Mouse (Mus musculus): ENCODE data around the gene Clk2. TPM values are rescaled to one million over a fixed set of nuclear protein-coding genes. Genes with fewer than 3 reads are reported as not detected.

The Clk2 gene
- polyA plus RNA-seq, 1 experiment from 2014 or later = 42.3 TPM

Other genes starting within 250 kb of the Clk2 start
- gene Ash1l, start 214.2 kb upstream of the Clk2 start, polyA plus RNA-seq (2016; fragmentation: Nextera tagmentation; extraction: Ambion mirVana) = 22.5 and 23.7 TPM in 2 replicates
- 124 and 137 TPM in 2 replicates for gene Dap3, start 213.6 kb upstream of the Clk2 start, polyA plus RNA-seq (2016; fragmentation: Nextera tagmentation; extraction: Ambion mirVana)
- 49.8 and 50.9 TPM in 2 replicates for gene Rusc1, start 71.5 kb upstream of the Clk2 start, polyA plus RNA-seq (2016; fragmentation: Nextera tagmentation; extraction: Ambion mirVana)
- gene Gm43738, start 63.7 kb upstream of the Clk2 start, polyA plus RNA-seq (2016; fragmentation: Nextera tagmentation; extraction: Ambion mirVana) = 0.13 TPM in 1 of 2 replicates, not detected in the other
- gene Fdps, start 62.8 kb upstream of the Clk2 start, polyA plus RNA-seq (2016; fragmentation: Nextera tagmentation; extraction: Ambion mirVana) = 307 and 361 TPM in 2 replicates
- gene Pklr, start 28.7 kb upstream of the Clk2 start, polyA plus RNA-seq (2016; fragmentation: Nextera tagmentation; extraction: Ambion mirVana) = 0.26 and 0.33 TPM in 2 replicates
- gene Hcn3, start 4.6 kb upstream of the Clk2 start, polyA plus RNA-seq (2016; fragmentation: Nextera tagmentation; extraction: Ambion mirVana) = 17.1 and 22.0 TPM in 2 replicates
- 94.2 and 97.1 TPM in 2 replicates for gene Scamp3, start 12.7 kb downstream of the Clk2 start, polyA plus RNA-seq (2016; fragmentation: Nextera tagmentation; extraction: Ambion mirVana)
- gene Fam189b, start 18.3 kb downstream of the Clk2 start, polyA plus RNA-seq (2016; fragmentation: Nextera tagmentation; extraction: Ambion mirVana) = 29.5 and 30.3 TPM in 2 replicates
- 42.4 and 45.8 TPM in 2 replicates for gene Gba, start 38.1 kb downstream of the Clk2 start, polyA plus RNA-seq (2016; fragmentation: Nextera tagmentation; extraction: Ambion mirVana)
- 105 and 107 TPM in 2 replicates for gene Thbs3, start 50.4 kb downstream of the Clk2 start, polyA plus RNA-seq (2016; fragmentation: Nextera tagmentation; extraction: Ambion mirVana)
- gene Mtx1, start 62.3 kb downstream of the Clk2 start, polyA plus RNA-seq (2016; fragmentation: Nextera tagmentation; extraction: Ambion mirVana) = 183 and 185 TPM in 2 replicates
- 3.8 and 5.2 TPM in 2 replicates for gene Muc1, start 64.3 kb downstream of the Clk2 start, polyA plus RNA-seq (2016; fragmentation: Nextera tagmentation; extraction: Ambion mirVana)
- gene Krtcap2, start 81.2 kb downstream of the Clk2 start, polyA plus RNA-seq (2016; fragmentation: Nextera tagmentation; extraction: Ambion mirVana) = 253 and 255 TPM in 2 replicates
- 25.1 and 25.5 TPM in 2 replicates for gene Trim46, start 81.5 kb downstream of the Clk2 start, polyA plus RNA-seq (2016; fragmentation: Nextera tagmentation; extraction: Ambion mirVana)
- gene Dpm3, start 94.6 kb downstream of the Clk2 start, polyA plus RNA-seq (2016; fragmentation: Nextera tagmentation; extraction: Ambion mirVana) = 72.2 and 76.1 TPM in 2 replicates
- 38.1 and 39.6 TPM in 2 replicates for gene Slc50a1, start 105.8 kb downstream of the Clk2 start, polyA plus RNA-seq (2016; fragmentation: Nextera tagmentation; extraction: Ambion mirVana)
- 9.5 and 11.0 TPM in 2 replicates for gene Efna1, start 116.3 kb downstream of the Clk2 start, polyA plus RNA-seq (2016; fragmentation: Nextera tagmentation; extraction: Ambion mirVana)
- 10.7 and 11.1 TPM in 2 replicates for gene Efna3, start 158.2 kb downstream of the Clk2 start, polyA plus RNA-seq (2016; fragmentation: Nextera tagmentation; extraction: Ambion mirVana)
- gene Efna4, start 173.2 kb downstream of the Clk2 start, polyA plus RNA-seq (2016; fragmentation: Nextera tagmentation; extraction: Ambion mirVana) = 16.8 and 17.3 TPM in 2 replicates
- gene Adam15, start 185.2 kb downstream of the Clk2 start, polyA plus RNA-seq (2016; fragmentation: Nextera tagmentation; extraction: Ambion mirVana) = 35.0 and 37.0 TPM in 2 replicates
- gene Dcst2, start 197.2 kb downstream of the Clk2 start, polyA plus RNA-seq (2016; fragmentation: Nextera tagmentation; extraction: Ambion mirVana) = 0.22 and 0.29 TPM in 2 replicates
- 0.20 and 0.65 TPM in 2 replicates for gene Dcst1, start 200.5 kb downstream of the Clk2 start, polyA plus RNA-seq (2016; fragmentation: Nextera tagmentation; extraction: Ambion mirVana)
- 0.63 and 0.71 TPM in 2 replicates for gene Zbtb7b, start 230.0 kb downstream of the Clk2 start, polyA plus RNA-seq (2016; fragmentation: Nextera tagmentation; extraction: Ambion mirVana)
- gene Lenep, start 238.0 kb downstream of the Clk2 start, polyA plus RNA-seq (2016; fragmentation: Nextera tagmentation; extraction: Ambion mirVana) = 1.1 and 1.5 TPM in 2 replicates
- 34.4 and 34.7 TPM in 2 replicates for gene Flad1, start 247.1 kb downstream of the Clk2 start, polyA plus RNA-seq (2016; fragmentation: Nextera tagmentation; extraction: Ambion mirVana)

All from midbrain, embryonic 12.5 days (tissue).